Mouse (Mus musculus): ENCODE measurements around the gene Gm42791.

The Gm42791 gene

GRCm38 (mm10) chr5:148983108-148983664, 11.8 kb downstream of the Gm42791 start:
- CTCF ChIA-PET: no interaction called here

DNA sequence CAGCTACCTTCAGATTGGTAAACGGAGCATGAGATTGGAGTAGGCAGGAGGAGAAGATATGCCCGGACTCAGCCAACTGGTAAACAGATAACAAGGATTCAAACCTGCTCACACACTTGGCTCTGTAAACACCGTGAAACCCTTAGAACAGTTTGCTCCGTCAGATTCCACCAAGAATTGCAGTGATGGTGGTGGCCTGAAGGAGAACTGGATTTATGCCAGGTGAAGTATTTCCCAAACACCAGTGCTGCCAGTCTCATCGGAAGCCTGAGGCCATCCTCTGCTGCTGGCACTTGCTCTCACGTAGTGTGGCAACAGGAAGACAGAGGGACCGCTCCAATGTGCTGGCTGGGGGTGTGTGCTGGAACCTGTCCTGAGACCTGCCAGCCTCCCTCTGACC, 12.6 kb downstream of the Gm42791 start:
- CTCF ChIA-PET: interaction anchor here (0.6 kb wide), 1 partner anchor 153 kb away, joined by 6 read pairs; no protein-coding TSS in a partner anchor

- CTCF ChIA-PET: interaction anchor here (0.5 kb wide), 1 partner anchor 74 kb away, joined by 3 read pairs; no protein-coding TSS in a partner anchor
Measured at GRCm38 (mm10) chr5:148980607-148981006, 14.3 kb downstream of the Gm42791 start.

DNA sequence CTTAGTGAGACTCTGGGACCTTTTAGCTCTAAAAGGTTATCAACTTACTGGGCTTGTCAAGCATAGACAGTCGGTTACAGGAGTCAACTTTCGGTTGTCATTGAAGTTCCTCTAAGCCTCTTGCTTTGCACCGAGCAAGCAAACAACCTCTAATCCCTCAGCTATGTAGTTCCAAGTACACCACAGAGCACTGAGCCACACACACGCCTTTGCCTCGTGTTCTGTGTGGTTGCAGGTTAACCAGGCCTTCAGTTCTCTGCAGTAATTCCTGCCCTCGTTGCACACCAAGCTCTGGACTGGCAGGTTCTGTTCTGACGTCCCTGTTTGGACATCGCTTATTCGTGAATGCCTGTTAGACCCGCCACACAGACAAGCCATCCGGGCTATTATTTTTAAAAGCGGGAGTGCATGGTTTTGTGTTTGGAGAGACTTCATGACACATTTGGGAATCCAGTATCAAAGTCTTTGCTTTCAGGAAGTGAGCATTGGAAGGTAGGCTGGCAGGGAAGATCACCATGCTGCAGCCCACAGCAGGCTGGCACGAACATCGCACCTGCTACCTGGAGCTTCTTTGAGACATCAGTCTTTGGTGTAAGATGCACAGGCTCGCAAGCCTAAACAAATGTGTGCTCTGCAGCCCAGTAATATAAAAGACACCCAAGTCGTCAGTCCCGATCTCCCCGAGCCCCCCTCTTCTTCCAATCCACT, 16.3 kb downstream of the Gm42791 start:
- CTCF ChIA-PET: interaction anchor here (0.8 to 1.2 kb wide), 3 partner anchors 11 to 30 kb away, joined by 3 to 4 read pairs (median 3); no protein-coding TSS in a partner anchor

DNA sequence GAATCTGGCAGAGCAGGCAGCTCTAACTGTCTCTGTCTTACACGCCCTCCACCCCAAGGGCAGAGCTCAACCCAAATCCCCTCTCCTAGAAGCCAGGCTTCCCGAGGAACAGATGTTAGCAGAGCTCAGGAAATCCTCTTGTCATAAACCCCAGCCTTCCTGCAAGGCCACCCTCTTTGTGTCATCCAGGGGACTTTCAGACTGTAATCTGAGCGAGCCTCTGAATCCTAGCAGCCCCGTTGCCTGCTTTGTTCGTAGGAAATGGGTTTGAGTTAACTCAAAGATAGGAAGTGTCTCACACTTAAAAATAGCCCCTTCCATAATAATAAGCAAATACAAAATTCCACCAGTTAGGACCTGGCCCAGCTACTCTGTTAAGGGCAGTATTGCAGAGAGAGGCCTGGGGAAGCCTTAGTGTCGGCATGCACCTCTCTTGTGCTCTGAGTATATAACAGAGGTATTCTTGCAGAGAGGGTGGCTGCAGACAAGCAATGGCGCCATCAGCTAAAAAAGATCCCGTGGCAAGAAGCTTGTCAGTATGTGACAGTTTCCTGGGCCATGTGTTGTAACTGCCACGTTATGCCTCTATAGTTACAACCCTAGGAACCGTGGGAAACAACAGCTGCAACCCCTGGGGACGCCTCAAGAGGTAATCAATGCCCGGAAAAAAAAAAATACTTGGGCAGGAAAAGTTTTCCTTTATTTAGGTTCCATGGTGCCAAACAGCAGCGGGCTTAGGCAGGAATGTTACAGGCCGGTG, 17.1 kb downstream of the Gm42791 start:
- CTCF ChIA-PET: interaction anchor here (0.8 to 1.2 kb wide), 2 partner anchors 28 to 30 kb away, joined by 3 to 4 read pairs; no protein-coding TSS in a partner anchor

DNA sequence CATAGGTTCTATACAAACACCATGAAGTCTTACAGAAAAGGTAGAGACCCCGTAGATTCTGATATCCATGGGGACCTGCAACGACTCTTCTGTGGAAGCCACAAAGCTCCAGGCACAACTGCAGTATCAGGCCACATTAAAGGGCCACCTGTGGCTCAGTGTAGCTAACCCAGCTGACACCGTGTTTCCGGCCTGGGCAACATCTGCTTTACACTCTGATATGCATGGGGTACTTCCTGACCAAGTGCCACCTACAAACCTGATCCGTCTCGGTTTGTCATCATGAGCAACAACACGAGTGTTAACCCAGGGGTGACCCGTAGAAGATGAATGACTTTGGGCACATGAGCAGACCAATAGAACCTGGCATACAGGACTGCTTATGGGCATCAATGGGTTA, 18.1 kb downstream of the Gm42791 start:
- CTCF ChIA-PET: interaction anchor here (0.7 to 1.1 kb wide), 2 partner anchors 18 to 19 kb away, joined by 3 to 5 read pairs; no protein-coding TSS in a partner anchor

DNA sequence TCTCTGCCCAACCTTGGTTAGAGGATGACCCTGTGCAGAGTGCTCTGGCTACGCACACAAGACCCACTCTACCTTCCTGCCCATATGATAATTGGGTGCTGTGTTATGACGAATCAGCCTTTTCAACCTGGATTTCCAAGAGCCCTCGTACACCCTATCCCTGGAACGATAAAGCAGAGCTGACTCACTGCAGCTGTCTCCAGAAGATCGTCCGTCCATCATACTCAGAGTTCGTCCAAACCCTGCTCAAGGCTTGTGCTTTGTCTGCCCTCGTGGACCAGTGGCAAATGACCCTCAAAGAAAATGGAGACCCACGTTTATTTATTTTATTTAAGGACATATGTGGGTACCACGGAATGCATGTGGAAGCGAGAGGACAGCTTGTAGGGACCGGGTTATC, 19.9 kb downstream of the Gm42791 start:
- CTCF ChIA-PET: interaction anchor here (0.7 kb wide), 1 partner anchor 14 kb away, joined by 3 read pairs; no protein-coding TSS in a partner anchor

DNA sequence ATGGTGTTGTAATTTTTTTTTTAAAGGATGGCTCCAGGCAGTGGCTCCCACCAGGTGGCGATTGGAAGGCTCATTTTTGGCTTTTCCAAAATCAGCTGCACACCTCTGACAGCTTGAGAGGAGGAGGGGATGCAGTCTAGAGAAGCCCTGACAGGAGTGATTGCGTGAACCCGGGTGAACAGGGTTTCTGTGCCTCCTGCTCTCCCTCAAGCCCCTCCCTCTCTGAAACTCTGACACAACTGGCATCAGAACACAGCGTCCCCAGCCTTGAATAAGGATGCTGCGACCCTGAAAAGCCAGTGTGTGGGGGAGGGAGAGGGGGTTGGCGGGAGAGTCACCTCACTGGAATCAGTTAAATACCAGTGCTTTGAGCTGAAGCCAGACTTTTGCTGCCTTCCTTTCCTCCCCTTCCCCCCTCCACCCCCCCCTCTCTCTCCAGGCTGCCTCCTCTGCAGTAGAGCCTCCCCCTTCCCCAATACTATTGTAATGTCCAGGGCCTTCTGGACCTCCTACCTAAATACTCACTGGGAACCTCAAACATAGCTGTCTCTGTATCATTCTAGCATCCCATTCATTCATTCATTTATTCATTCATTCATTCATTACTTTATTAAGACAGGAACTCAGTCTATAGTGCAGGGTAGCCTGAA, 21.8 kb downstream of the Gm42791 start:
- CTCF ChIA-PET: interaction anchor here (0.5 kb wide), 1 partner anchor 17 kb away, joined by 3 read pairs; no protein-coding TSS in a partner anchor

- CTCF ChIA-PET: no interaction called here
Measured at GRCm38 (mm10) chr5:148972167-148972566, 22.8 kb downstream of the Gm42791 start.

- CTCF ChIA-PET: no interaction called here
Measured at GRCm38 (mm10) chr5:148969648-148970047, 25.3 kb downstream of the Gm42791 start.

- CTCF ChIA-PET: no interaction called here
Measured at GRCm38 (mm10) chr5:148968958-148969576, 25.9 kb downstream of the Gm42791 start.

- CTCF ChIA-PET: no interaction called here
Measured at GRCm38 (mm10) chr5:148968179-148968578, 26.8 kb downstream of the Gm42791 start.

GRCm38 (mm10) chr5:148966395-148966794, 28.6 kb downstream of the Gm42791 start:
- CTCF ChIA-PET: interaction anchor here (0.6 to 0.7 kb wide), 3 partner anchors 58 to 1490 kb away, joined by 3 to 5 read pairs (median 4); no protein-coding TSS in a partner anchor

DNA sequence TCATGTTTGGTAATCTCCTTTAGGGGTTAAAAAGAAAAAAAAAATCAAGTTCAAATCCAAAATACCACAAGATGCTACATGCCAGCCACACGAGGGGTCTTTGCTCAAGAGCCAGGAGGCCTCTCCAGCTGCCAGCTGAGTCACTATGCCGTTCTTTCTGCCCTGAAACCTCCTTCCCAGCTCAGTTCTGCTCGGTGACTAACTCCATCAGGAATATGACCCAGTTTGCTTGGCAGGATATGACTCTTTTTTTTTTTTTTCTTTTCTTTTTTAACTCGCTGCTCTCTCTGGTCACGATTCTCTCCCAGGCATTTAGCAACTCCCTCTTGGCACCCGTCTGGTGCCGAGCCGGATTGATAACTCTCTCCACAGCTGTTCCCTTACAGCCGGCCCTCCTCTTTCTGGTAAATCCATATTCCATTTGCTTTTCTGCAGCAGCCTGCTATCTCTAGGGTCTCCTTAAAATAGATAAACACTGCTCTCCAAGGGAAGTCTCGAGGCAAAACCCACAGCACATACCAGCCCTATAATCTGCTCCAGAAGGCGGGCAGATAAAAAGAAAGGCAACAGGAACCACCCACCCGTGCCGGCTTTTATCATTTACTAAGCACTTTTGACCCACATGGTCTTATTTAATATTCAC, 29.1 kb downstream of the Gm42791 start:
- CTCF ChIA-PET: interaction anchor here (0.6 to 0.7 kb wide), 2 partner anchors 58 to 126 kb away, joined by 3 to 4 read pairs; no protein-coding TSS in a partner anchor

GRCm38 (mm10) chr5:148965089-148965591, 29.8 kb downstream of the Gm42791 start:
- CTCF ChIA-PET: no interaction called here

GRCm38 (mm10) chr5:148964251-148964650, 30.7 kb downstream of the Gm42791 start:
- CTCF ChIA-PET: no interaction called here

GRCm38 (mm10) chr5:148960211-148960610, 34.7 kb downstream of the Gm42791 start:
- CTCF ChIA-PET: interaction anchor here (0.6 to 0.9 kb wide), 2 partner anchors 10 to 31 kb away, joined by 3 read pairs; partner anchors contain the start of gene Katnal1

DNA sequence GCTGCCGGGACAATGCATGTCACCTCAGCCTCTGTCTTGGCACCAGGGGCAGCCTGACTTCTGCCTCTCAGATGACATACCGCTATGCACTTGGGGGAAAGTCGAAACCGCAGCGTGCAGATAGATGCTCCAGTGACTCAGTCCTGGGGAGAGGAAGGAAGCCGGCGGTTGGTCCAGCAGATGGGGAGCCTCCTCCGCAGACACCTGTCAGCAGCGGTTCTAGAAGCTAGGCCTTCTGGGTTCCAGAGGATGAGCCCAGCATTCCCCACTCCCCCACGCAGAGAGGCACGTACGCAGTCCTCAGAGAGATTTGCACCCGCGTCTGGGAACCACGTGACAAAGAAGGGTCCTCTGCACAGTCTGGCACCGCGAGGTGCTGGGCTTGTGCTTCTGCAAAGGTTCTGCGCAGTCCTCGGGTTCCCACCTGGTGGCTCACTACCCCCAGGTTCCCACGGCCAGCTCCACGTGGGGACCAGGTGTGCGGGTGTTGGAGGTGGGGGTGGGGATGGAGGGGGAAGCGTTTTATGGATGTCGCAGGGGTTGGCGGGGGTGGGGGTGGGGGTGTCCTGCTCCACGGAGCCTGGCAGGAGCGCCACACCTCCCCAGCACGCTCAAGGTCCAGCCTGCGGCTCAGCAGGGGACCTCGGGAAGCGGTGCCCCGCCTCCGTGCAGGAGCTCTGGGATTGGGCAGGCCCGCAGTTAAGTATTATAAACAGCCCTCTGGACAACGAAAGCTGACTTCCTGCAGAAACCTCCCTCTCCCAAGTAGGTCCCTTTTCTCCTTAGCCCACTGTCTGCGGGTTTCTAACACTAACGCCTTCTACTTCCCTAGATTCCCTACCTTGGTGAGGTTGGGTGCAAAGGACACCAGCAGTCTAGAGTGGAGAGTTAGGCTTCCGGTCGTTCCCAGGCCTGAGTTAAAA, 35.6 kb downstream of the Gm42791 start:
- CTCF ChIA-PET: interaction anchor here (0.6 to 2.5 kb wide), 2 partner anchors 10 to 30 kb away, joined by 3 to 10 read pairs; partner anchors contain the start of gene Katnal1

DNA sequence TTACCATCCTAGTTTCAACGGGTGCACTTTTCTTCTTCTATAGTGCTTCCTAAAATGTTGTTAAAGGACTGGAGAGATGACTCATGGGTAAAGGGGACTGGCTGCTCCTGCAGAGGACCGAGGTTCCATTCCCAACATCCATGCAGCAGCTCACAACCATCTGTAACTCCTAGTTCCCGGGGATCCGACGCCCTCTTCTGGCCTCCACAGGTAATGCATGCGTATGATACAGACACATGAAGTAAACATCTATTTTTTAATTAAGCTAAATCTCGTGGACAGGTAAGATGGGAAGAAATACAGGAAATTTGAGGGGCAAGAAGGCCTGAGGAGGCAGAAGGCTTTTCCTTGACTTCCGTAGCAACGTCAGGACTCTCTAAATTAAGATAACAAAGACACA, 36.6 kb downstream of the Gm42791 start:
- CTCF ChIA-PET: interaction anchor here (0.5 to 2.5 kb wide), 4 partner anchors 9 to 51 kb away, joined by 4 to 10 read pairs (median 4); no protein-coding TSS in a partner anchor
